Mouse (Mus musculus) urinary bladder, postnatal 0 days (tissue): ENCODE measurements around the gene Gm8994. TPM values are rescaled to one million over a fixed set of nuclear protein-coding genes. Genes with fewer than 3 reads are reported as not detected.

Experiments used
- polyA plus RNA-seq: library from polyadenylated mRNA; unstranded; fragments of >200 nt; fragmentation: Nextera tagmentation; extraction: Ambion mirVana; gene quantifications from 2 replicates; pipeline ENCODE4 v1.2.1, GENCODE M21; 2015

Gm8994 gene
- not detected in 2 replicates for polyA plus RNA-seq

DNA sequence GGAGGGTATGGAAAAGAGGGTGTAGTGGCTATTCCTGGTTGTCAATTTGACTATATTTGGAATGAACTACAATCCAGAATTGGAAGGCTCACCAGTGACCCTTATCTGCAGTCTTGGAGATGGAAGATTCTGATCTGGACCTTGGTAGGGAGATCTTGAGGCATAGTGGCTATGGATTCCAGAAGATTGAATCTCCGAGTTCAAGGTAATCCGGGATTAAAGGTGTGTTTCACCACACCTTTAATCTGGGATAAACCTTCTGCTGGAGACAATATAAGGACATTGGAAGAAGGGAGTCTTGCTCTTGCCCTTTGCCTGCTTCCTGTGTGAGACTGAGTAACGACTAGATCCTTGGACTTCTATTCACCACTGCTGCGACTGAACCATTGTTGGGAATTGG lies at the start of gene Gm8994:
TSS of gene Gm8994 (plus strand) at position 301 of the 400 bp plus-strand sequence.

Other genes starting within 250 kb of the Gm8994 start
- under 0.01 TPM in 1 of 2 replicates, not detected in the other for gene Grin2b, start 154.0 kb upstream of the Gm8994 start, polyA plus RNA-seq
- gene E330021D16Rik, start 88.0 kb downstream of the Gm8994 start, polyA plus RNA-seq = 0.14 TPM in 1 of 2 replicates, not detected in the other
- gene Atf7ip, start 178.6 kb downstream of the Gm8994 start, polyA plus RNA-seq = 14.8 and 18.0 TPM in 2 replicates